Mouse (Mus musculus): Measurements from ENCODE around the gene Smco4.
"Not testable (repeated sequence)": the region's sequence is repeated elsewhere in the genome, so short reads cannot be mapped to it uniquely, and the experiment has no call there.

Gene Smco4

GRCm38 (mm10) chr9:15541735-15542354 is 48.6 kb downstream of the Smco4 start:
- DNase-seq (ENCODE audit: extremely low spot score), result no peak

- DNase-seq (ENCODE audit: extremely low spot score), result no peak
Measured at GRCm38 (mm10) chr9:15550461-15550961, 57.3 kb downstream of the Smco4 start.

- not testable (repeated sequence) for DNase-seq (ENCODE audit: extremely low spot score)
Measured at GRCm38 (mm10) chr9:15551073-15551472, 57.8 kb downstream of the Smco4 start.

GRCm38 (mm10) chr9:15551933-15552851 is 59.0 kb downstream of the Smco4 start:
- DNase-seq (ENCODE audit: extremely low spot score), result no peak

- DNase-seq (ENCODE audit: extremely low spot score), result no peak
Measured at GRCm38 (mm10) chr9:15553322-15553721, 60.1 kb downstream of the Smco4 start.

- no peak for DNase-seq (ENCODE audit: extremely low spot score)
Measured at GRCm38 (mm10) chr9:15560451-15560850, 67.2 kb downstream of the Smco4 start.

GRCm38 (mm10) chr9:15562353-15562752 is 69.1 kb downstream of the Smco4 start:
- DNase-seq (ENCODE audit: extremely low spot score), result no peak

GRCm38 (mm10) chr9:15574750-15575454 is 81.7 kb downstream of the Smco4 start:
- no peak for DNase-seq (ENCODE audit: extremely low spot score)

GRCm38 (mm10) chr9:15578427-15578826 is 85.2 kb downstream of the Smco4 start:
- DNase-seq (ENCODE audit: extremely low spot score), result no peak

- no peak for DNase-seq (ENCODE audit: extremely low spot score)
Measured at GRCm38 (mm10) chr9:15578946-15579345, 85.7 kb downstream of the Smco4 start.

GRCm38 (mm10) chr9:15580176-15580575 is 86.9 kb downstream of the Smco4 start:
- DNase-seq (ENCODE audit: extremely low spot score), result no peak

GRCm38 (mm10) chr9:15582026-15582425 is 88.8 kb downstream of the Smco4 start:
- DNase-seq (ENCODE audit: extremely low spot score), result no peak

- no peak for DNase-seq (ENCODE audit: extremely low spot score)
Measured at GRCm38 (mm10) chr9:15584209-15584608, 91.0 kb downstream of the Smco4 start.

GRCm38 (mm10) chr9:15585956-15586355 is 92.7 kb downstream of the Smco4 start:
- DNase-seq (ENCODE audit: extremely low spot score), result no peak

GRCm38 (mm10) chr9:15587157-15587854 is 94.1 kb downstream of the Smco4 start:
- DNase-seq (ENCODE audit: extremely low spot score), result no peak

- DNase-seq (ENCODE audit: extremely low spot score), result no peak
Measured at GRCm38 (mm10) chr9:15594148-15594547, 100.9 kb downstream of the Smco4 start.

All from embryo, embryonic 9.5 days (tissue).